Mouse (Mus musculus): ENCODE data around the gene S100a10. TPM values are rescaled to one million over a fixed set of nuclear protein-coding genes. Genes with fewer than 3 reads are reported as not detected.

S100a10 gene
- polyA plus RNA-seq (2015; fragmentation: Nextera tagmentation; extraction: Ambion mirVana) = 826 and 857 TPM in 2 replicates

DNA sequence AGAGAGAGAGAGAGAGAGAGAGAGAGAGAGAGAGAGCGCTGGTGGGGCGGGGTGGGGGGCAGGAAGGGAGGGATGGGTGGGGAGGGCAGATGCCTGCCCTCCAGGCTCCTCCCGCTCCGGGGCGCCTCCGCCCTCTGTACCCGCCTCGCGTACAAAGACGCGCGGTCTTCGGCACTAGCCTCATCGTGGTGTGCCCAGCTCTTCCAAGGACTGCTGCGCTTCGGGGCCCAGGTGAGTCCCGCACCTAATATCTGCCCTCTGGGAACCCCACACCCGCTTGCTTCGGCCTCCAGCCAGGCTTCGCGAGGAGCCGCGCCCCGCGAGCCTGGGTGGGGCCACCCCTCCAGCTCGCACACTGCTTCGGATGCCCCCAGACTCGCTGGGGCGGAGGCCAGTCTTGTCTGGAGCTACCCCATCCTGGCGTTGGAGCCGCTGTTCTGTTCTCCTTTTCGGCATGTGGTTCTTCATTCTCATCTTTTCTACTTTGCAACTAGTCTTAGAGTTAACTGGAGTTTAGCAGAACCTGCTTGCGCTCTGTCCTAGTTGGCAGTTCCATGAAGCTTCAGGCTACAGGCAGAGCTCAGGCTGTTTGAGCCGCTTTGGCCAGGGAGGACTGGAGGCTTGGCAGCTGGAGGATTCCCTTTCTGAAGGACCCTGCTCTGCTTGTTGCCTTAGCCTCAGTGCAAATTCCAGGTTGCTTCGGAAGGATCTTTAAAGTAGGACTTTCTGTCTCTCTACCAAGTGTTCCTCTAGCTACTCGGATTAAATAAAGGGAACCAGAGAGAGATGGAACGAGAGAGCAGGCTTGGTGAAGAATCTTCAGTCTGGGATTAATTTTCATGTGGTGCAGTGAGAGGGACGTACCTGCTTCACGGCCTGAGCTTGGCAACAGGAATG, at the start of gene S100a10:
Gene S100a10, plus strand, starts transcription at position 100 of the 897 bp plus-strand sequence.
- H3K4me3 ChIP-seq = peak within 1 kb of the TSS; percentile 67
- peaks cover 42% of the 10 kb centered on the region for H3K4me1 ChIP-seq
- no peaks in the 10 kb centered on the region for H3K27me3 ChIP-seq
- H3K27ac ChIP-seq = peak within 1 kb of the TSS; percentile 96
- WGBS = under 1% methylated on average over 36 of the region's 39 CpGs
- H3K36me3 ChIP-seq = peaks cover 5% of the 10 kb centered on the region; the same call in 1 of the 2 replicates
- peak; percentile 82 for ATAC-seq (ENCODE audit: insufficient number of reproducible peaks, low FRiP score, low TSS enrichment, low read depth)
- no peaks in the 10 kb centered on the region for H3K9me3 ChIP-seq
- H3K9ac ChIP-seq = peak within 1 kb of the TSS; percentile 62
- H3K4me2 ChIP-seq = peak within 1 kb of the TSS; percentile 55

DNA sequence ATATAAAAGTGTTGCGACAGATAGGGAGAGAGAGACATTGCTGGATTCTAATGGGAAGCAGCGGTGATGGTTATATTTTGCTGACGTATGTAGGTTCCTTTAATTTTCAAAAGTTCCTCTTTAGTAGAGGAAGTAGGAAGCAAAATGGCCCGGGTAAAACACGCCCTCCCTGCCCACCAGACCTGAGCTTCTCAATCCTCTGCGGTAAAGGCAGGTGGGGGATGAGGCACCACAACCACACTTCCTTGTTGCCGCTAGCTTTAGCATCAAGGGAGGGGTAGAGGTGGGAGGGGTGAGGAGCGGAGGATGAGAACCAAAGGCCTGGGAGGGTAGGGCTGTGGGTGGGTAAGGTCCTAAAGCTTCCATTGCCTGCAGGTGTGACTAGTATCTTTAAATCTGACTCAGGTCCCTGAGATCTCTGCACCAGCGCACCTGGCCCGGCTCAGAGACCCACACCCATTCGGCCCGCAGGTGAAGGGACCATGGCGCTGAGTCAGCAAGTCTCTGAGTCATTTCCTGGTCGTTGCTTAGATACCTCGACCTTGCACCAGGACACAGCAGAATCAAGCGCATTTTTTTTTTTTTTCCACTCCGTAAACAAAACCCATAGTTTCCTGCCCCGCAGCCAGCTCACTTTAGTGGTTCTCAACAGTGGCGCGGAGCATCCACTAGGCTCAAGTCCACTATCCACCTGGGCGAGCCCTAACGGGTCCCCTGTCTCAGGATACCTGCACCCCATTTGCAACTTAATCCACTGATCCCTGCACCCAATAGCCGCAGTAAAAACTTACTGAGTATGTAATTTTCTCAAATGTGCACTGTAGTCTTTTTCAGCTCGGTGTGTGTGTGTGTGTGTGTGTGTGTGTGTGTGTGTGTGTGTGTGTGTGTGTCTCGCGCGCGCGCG, 48.7 kb upstream of the S100a10 start:
- Histone ChIP-seq H3K4me3 (0 out of 2 replicates have a peak overlapping the region, but pooled peaks have one; percentile 1), H3K27ac (0 out of 2 replicates have a peak overlapping the region, but pooled peaks have one; percentile 6), H3K4me1 (no peaks in the 10 kb centered on the region; the same call in 1 of the 2 replicates), H3K4me2 (peak overlapping the region; percentile 19), H3K36me3 (no peaks in the 10 kb centered on the region), H3K9me3 (no peaks in the 10 kb centered on the region), H3K9ac (no peak overlapping the region), H3K27me3 (no peaks in the 10 kb centered on the region)
- 34% methylated on average over 30 of the region's 30 CpGs for WGBS
- ATAC-seq (ENCODE audit: insufficient number of reproducible peaks, low FRiP score, low TSS enrichment, low read depth) = peak; percentile 40; the same call in 1 of the 2 replicates

DNA sequence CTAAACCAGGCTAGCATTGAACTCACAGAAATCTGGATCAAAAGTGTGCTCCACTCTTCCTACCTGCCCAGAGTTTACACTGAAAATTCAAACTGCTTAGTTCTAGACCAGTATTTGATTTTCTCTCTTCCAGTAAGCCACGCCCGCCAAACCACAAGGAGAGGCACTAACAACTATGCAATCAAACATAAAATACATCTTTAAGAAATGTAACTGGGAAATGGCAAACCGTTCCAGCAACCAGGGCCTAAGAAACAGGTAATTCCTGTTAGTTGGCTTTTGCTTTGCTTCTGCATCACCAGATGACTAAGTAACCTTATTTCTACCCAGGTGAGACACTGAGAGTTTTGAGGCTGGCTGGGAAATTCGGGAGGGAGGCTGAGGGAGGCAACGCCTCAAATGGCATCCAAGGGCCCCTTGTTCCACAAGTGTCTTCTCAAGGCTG, 48.0 kb upstream of the S100a10 start:
- Histone ChIP-seq H3K4me3 (no peak overlapping the region), H3K36me3 (no peaks in the 10 kb centered on the region), H3K4me1 (no peaks in the 10 kb centered on the region; the same call in 1 of the 2 replicates), H3K27ac (0 out of 2 replicates have a peak overlapping the region, but pooled peaks have one; percentile 6), H3K9ac (no peak overlapping the region), H3K9me3 (no peaks in the 10 kb centered on the region), H3K27me3 (no peaks in the 10 kb centered on the region), H3K4me2 (no peak overlapping the region)
- WGBS = 60% methylated on average over 5 of the region's 5 CpGs
- ATAC-seq (ENCODE audit: insufficient number of reproducible peaks, low FRiP score, low TSS enrichment, low read depth) = no peak

DNA sequence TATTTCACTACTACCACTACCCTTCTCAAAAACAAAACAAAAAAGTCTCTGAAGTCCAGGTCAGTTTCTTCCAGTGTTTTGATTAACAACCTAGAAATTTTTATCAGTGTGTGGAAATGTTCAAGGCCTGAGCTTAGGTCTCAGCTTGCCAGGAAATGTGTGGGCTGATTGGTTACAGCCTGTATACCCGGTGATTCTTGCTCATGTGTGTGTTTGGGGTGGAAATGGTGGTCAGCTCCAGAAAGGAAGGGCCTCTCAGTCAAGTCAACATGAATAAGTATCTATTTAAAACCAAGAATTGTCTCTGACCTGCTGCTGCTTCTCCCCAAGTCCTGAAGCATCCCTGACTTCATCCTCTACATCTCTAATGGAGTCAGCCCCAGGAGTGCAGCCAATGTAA, 45.6 kb upstream of the S100a10 start:
- 45% methylated on average over 1 of the region's 1 CpGs for WGBS
- no peak overlapping the region for H3K4me3 ChIP-seq
- H3K4me2 ChIP-seq = no peak overlapping the region
- no peaks in the 10 kb centered on the region; the same call in 1 of the 2 replicates for H3K4me1 ChIP-seq
- no peak overlapping the region for H3K27ac ChIP-seq
- no peaks in the 10 kb centered on the region for H3K9me3 ChIP-seq
- ATAC-seq (ENCODE audit: insufficient number of reproducible peaks, low FRiP score, low TSS enrichment, low read depth) = no peak
- H3K27me3 ChIP-seq = no peaks in the 10 kb centered on the region
- no peak overlapping the region for H3K9ac ChIP-seq
- no peaks in the 10 kb centered on the region for H3K36me3 ChIP-seq

DNA sequence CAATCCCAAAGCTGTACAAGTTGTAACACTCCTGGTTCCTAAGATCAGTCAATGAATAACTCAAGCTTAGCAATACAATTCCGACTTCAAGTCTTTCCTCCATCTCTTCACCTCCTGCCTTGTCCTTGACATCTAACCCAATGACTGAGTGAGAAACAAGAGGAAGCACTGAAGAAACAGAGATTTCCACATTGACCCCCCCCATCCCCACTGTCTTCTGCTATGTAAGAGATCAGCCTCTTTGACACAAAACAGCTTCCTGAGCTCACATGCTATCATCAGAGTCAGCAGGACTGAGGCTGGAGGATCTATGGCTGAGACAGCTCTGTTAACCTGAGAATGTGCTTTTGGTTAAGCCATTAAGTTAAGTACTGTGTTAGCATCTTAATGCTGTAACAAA, 43.8 kb upstream of the S100a10 start:
- Histone ChIP-seq H3K4me2 (no peak overlapping the region), H3K27ac (no peak overlapping the region), H3K4me1 (no peaks in the 10 kb centered on the region; the same call in 1 of the 2 replicates), H3K27me3 (no peaks in the 10 kb centered on the region), H3K9ac (no peak overlapping the region), H3K4me3 (no peak overlapping the region), H3K36me3 (no peaks in the 10 kb centered on the region), H3K9me3 (no peaks in the 10 kb centered on the region)
- no peak for ATAC-seq (ENCODE audit: insufficient number of reproducible peaks, low FRiP score, low TSS enrichment, low read depth)
- WGBS = 90% methylated on average over 1 of the region's 1 CpGs

DNA sequence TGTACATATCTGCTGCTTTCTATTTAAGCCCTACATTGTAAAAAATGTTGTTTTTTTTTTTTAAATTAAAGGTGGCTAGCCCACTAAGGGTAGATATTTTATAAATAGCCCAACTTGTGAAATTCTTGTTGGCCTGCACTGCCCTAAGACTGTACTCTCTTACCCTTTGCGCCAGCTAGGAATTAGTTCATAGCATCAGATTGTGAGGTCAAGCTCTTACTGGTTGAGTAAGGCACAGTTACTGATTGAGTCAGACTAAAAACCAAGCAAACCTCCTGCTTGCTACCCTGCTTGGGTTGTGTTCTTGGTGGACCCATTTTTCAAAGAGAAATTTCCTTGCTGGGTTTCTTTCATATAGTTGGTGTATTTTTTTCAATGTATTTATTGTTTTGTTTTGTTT, 43.1 kb upstream of the S100a10 start:
- 90% methylated on average over 1 of the region's 1 CpGs for WGBS
- Histone ChIP-seq H3K27ac (no peak overlapping the region), H3K36me3 (no peaks in the 10 kb centered on the region), H3K9me3 (no peaks in the 10 kb centered on the region), H3K4me1 (no peaks in the 10 kb centered on the region), H3K4me2 (no peak overlapping the region), H3K4me3 (no peak overlapping the region), H3K9ac (no peak overlapping the region), H3K27me3 (no peaks in the 10 kb centered on the region)
- no peak for ATAC-seq (ENCODE audit: insufficient number of reproducible peaks, low FRiP score, low TSS enrichment, low read depth)

DNA sequence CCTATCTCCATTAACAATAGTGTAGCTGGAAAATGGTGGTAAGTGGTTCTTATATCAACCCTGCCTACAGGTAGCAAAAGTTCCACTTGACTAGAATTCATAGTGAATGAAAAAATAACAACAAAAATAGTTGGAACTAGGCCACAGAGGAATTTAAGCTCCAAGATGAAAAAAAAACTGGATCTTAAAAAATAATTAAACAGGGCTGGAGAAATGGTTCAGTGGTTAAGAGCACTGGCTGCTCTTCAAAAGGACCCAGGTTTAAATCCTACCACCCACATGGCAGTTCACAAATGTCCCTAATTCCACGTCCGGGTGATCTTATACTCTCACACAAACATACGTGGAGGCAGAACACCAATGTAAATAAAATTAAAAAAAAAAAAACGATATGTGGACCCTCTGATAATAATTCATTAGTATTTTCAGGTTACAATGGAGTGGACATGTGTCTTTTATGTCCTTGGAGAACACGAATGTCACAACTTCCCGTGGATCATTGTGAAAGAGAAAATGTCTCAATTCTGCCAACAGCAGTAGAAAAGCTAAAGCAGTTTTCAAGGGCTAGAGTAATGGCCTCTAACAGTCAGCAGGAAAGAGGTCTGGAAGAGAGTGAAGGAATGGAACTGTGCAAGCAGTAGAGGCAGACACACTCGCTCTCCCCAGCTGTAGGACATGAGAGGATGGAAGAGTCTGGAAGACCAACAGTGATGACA, 42.3 kb upstream of the S100a10 start:
- no peaks in the 10 kb centered on the region for H3K9me3 ChIP-seq

DNA sequence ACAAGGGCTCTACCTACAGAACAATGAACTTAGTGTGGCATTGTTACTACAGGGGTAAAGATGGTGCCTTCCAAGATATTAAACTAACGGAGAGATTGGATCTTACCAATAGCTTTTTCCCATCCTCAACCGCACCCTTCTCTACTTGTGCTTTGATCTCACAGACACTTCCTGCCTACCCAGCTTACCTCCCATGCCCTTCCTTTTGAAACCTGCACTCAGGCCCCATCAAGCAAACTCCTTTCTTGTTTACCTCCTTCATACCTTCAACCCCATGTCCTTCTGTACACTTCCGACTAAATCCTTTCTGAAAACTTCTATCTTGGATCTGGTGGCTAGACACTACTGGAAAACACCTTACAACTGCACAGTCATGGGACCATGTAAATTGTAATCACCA, 40.3 kb upstream of the S100a10 start:
- Histone ChIP-seq H3K27me3 (no peaks in the 10 kb centered on the region), H3K9me3 (no peaks in the 10 kb centered on the region), H3K4me2 (no peak overlapping the region), H3K36me3 (no peaks in the 10 kb centered on the region), H3K4me1 (no peaks in the 10 kb centered on the region), H3K4me3 (no peak overlapping the region), H3K27ac (no peak overlapping the region), H3K9ac (no peak overlapping the region)
- no peak for ATAC-seq (ENCODE audit: insufficient number of reproducible peaks, low FRiP score, low TSS enrichment, low read depth)
- 93% methylated on average over 3 of the region's 3 CpGs for WGBS

More for the DNA sequence above, 42.3 kb upstream of the S100a10 start:
- no peak for ATAC-seq (ENCODE audit: insufficient number of reproducible peaks, low FRiP score, low TSS enrichment, low read depth)
- Histone ChIP-seq H3K27me3 (no peaks in the 10 kb centered on the region), H3K36me3 (no peaks in the 10 kb centered on the region), H3K4me1 (no peaks in the 10 kb centered on the region), H3K4me2 (no peak overlapping the region), H3K4me3 (no peak overlapping the region), H3K9ac (no peak overlapping the region), H3K27ac (no peak overlapping the region)
- WGBS = 74% methylated on average over 7 of the region's 7 CpGs

DNA sequence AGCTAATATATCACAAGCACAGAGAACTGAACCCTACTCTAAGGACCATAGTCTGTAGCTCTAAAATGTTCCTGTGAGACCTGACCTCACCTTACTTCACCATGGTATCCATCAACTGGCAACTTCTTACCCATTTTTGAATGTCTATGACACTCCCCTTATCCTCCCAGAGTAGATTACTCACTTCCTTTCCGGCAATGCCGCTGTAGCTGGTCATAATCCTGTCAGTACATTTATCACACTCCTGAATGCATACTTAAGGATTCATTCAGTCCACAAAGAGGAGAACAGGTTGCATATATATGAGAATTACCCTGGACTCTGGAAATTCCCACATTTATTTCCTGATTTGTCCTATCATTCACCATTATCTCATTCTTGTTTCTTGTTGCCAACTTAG, 37.5 kb upstream of the S100a10 start:
- Histone ChIP-seq H3K9me3 (no peaks in the 10 kb centered on the region), H3K27me3 (no peaks in the 10 kb centered on the region), H3K4me3 (no peak overlapping the region), H3K4me1 (peaks cover 10% of the 10 kb centered on the region), H3K4me2 (no peak overlapping the region), H3K27ac (no peak overlapping the region), H3K36me3 (no peaks in the 10 kb centered on the region), H3K9ac (no peak overlapping the region)
- no peak for ATAC-seq (ENCODE audit: insufficient number of reproducible peaks, low FRiP score, low TSS enrichment, low read depth)
- WGBS = 85% methylated on average over 2 of the region's 2 CpGs

DNA sequence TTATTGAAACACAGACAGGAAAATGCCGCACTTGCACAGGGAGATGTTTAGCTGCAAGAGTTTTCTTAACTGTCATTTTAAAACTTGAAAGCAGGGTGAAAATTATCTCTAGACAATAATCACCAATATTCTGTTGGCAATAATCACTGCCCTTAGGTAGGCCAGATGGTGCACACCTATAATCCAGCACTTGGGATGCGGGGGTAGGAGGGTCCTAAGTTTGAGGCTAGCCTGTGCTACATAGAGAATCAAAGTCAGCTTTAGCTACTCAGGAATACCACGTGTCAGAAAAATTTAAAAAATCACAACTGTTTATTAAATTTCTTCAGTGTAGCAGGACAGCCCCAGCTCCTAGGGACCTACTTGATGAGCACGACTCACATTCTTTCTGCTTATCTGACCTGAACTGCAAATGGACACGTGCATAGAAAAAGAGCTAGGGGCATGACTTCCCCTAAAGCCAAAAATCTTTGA, 35.0 kb upstream of the S100a10 start:
- WGBS = 50% methylated on average over 5 of the region's 5 CpGs
- peak overlapping the region; percentile 97 for H3K27ac ChIP-seq
- H3K4me1 ChIP-seq = peaks cover 23% of the 10 kb centered on the region
- H3K9me3 ChIP-seq = no peaks in the 10 kb centered on the region
- peak overlapping the region; percentile 47 for H3K4me2 ChIP-seq
- peak; percentile 15; the same call in 1 of the 2 replicates for ATAC-seq (ENCODE audit: insufficient number of reproducible peaks, low FRiP score, low TSS enrichment, low read depth)
- H3K27me3 ChIP-seq = no peaks in the 10 kb centered on the region
- H3K9ac ChIP-seq = no peak overlapping the region
- peaks cover 7% of the 10 kb centered on the region; the same call in 1 of the 2 replicates for H3K36me3 ChIP-seq
- H3K4me3 ChIP-seq = peak overlapping the region; percentile 73

Data from limb, embryonic 15.5 days (tissue).